Mouse (Mus musculus): Measurements from ENCODE around the gene Slc17a5. TPM values are rescaled to one million over a fixed set of nuclear protein-coding genes. Genes with fewer than 3 reads are reported as not detected.
A peak's percentile ranks its signal among the peaks of the same experiment; 100 is the strongest.

The Slc17a5 gene
- polyA plus RNA-seq (2012; rRNA removed), result 20.9 and 28.5 TPM in 2 replicates

- DNase-seq (ENCODE audit: low read depth), result peak; percentile 52
These were observed at the start of gene Slc17a5 for GRCm38 (mm10) chr9:78587914-78588313. Gene Slc17a5, minus strand, starts transcription at chr9:78588041.

- no peak for DNase-seq (ENCODE audit: low read depth)
These were observed 46.1 kb upstream of the Slc17a5 start for GRCm38 (mm10) chr9:78633976-78634375.

- no peak for DNase-seq (ENCODE audit: low read depth)
These were observed 44.1 kb upstream of the Slc17a5 start for GRCm38 (mm10) chr9:78631755-78632434.

GRCm38 (mm10) chr9:78629991-78630390, 42.1 kb upstream of the Slc17a5 start:
- no peak for DNase-seq (ENCODE audit: low read depth)

- no peak for DNase-seq (ENCODE audit: low read depth)
These were observed 35.5 kb upstream of the Slc17a5 start for GRCm38 (mm10) chr9:78623301-78623747.

DNA sequence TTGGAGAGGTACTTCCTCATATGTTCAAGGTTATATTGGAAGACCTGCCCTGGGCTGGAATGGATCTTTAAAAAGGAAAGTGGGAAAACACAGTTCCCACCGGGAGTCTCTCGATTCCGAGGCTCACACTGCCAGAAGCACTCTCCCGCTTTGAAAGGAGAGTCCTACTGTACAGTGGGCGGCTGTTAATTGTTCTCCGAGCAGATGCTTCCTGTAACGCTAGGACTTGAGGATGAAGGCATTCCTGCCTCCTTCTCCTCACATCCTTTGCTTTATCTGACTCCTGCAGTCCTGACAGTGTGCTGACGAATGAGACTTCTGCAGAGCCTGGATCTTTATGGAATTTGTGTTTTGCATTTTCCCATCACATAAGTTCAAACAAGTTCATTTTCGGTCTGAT, 31.4 kb upstream of the Slc17a5 start:
- DNase-seq (ENCODE audit: low read depth), result no peak

GRCm38 (mm10) chr9:78615401-78616021, 27.7 kb upstream of the Slc17a5 start, which contains the start of gene Cd109:
Gene Cd109, plus strand, starts transcription at chr9:78615546.
- DNase-seq (ENCODE audit: low read depth), result no peak

DNA sequence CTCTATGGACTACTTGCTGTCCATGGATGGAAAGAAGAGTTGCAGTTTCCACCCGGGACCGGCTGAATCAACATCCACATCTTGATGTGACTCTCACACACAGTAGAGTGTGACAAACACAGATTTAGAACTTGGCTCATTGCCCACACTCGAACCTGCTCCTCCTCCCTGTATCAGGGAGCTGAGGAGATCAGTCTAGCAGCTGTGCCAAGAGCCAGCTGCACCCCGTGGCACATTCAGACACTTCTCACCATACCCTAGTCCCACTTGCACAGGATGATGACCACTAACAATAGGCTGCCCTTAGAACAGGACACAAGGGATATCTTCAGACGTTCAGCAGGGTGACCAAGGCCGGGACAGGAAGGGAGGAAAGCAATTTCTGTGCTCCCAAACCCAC, 26.4 kb upstream of the Slc17a5 start:
- no peak for DNase-seq (ENCODE audit: low read depth)

DNA sequence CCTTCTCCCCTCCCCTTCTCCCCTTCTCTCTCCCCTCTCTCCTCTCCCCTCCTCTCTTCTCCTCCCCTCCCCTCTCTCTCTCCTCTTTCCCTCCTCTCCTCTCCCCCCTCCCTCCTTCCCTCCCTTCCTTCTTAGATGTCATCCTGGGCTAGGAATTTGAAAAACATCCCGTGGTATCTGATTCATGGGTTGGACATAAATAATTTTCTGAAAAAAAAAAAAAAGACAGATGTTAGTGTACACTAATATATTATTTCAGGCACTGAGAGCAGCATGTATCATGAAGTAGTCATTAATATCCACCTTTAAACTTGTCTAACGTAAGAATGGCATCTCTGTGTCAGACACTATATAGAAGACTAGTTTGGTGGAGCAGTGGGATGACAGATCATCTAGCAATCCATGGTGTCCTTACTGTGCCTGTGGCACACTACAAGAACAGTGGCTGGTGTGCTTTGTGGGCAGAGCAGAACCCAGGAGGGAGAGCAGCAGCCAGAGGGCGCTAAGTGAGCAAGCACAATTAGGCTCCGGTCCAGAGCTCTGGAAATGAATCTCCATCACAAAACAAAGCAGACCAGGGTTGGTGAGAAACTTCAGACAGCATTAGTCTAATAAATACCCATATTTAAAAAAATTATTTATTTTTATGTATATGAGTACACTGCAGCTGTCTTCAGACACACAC, 13.3 kb upstream of the Slc17a5 start:
- DNase-seq (ENCODE audit: low read depth), result no peak

- no peak for DNase-seq (ENCODE audit: low read depth)
These were observed 12.1 kb upstream of the Slc17a5 start for GRCm38 (mm10) chr9:78599927-78600326.

GRCm38 (mm10) chr9:78596834-78597233, 9.0 kb upstream of the Slc17a5 start:
- no peak for DNase-seq (ENCODE audit: low read depth)

DNA sequence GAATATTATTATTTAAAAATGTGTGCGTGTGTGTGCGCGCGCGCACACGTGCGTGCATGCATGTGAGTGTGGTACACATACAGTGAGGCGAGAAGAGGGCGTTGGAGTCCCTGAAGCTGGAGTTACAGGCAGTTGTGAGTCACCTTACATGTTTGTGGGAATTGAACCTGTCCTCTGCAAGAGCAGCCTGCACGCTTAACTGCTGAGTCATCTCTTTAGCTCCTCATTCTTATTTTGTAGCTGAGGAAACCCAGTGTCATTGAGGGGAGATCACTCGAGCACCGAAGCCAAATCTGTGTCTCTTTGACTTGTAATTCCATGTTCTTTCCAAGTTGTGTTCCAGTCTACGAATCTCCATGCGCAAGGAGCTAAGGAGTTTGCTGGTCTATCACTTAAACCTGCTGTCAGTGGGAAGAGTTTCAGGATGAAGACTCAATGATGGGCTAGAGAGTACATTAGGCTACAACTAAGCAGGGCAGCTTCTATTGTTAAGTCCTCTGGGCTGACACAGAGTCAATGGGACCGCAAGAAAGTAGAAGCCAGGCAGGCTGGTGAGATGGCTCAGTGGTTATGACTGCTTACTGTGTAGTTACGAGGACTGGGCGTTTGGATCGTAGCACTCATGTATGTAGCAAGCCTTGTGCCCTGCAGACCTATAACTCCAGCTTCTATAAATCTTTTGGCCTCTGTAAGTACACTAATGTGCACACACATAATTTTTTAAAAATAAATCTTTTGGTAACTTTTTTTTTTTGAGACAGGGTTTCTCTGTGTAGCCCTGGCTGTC, 8.1 kb upstream of the Slc17a5 start:
- DNase-seq (ENCODE audit: low read depth), result no peak

DNA sequence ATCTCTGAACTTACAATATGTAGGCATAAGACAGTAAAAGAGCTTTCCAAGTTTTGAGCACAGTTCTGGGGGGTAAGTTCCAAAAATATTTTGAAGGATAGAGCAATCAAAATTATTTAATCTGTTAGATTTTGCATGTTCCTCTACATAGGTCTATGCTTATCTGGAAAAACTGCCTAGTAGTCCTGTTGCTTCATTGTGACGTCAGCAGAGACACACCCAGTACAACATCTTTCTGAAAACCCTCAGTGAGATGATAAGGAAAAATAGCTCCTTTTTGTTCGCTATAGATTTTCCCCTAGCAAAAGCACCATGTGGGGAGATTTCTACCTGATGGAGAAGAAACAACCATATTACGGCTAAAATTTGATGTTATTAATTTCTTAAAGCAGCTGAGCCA, 7.4 kb upstream of the Slc17a5 start:
- no peak for DNase-seq (ENCODE audit: low read depth)

- no peak for DNase-seq (ENCODE audit: low read depth)
These were observed 2.6 kb upstream of the Slc17a5 start for GRCm38 (mm10) chr9:78590471-78590870.

DNA sequence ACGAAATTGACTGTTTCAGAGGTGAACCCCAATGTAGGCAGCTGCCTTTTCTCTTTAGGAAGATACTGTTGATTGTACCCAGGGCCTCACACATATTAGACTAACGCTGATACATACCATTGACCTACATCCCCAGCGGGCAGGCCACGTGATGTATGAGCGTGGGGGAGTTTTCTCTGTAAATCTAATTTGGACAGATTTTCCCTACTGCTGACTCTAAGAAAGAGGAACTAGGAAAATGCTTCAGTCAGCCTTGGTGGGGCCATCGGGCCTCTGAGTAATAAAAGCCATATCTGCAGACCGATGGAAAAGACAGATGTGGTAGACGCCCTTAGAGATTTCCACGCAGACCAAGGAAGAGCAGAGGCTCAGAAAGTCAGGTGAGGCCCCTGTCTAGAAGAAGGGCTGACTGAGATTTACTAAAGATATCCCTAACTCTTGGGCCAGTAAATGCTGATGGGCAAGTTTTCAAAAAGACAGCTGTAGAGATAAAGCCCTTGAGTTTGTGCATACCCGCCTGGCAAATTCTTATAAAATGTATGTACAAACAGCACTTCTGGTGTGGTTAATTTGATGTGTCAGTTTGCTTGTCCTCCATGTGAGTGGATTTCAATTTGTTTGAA, 681 bp upstream of the Slc17a5 start:
- no peak for DNase-seq (ENCODE audit: low read depth)

DNA sequence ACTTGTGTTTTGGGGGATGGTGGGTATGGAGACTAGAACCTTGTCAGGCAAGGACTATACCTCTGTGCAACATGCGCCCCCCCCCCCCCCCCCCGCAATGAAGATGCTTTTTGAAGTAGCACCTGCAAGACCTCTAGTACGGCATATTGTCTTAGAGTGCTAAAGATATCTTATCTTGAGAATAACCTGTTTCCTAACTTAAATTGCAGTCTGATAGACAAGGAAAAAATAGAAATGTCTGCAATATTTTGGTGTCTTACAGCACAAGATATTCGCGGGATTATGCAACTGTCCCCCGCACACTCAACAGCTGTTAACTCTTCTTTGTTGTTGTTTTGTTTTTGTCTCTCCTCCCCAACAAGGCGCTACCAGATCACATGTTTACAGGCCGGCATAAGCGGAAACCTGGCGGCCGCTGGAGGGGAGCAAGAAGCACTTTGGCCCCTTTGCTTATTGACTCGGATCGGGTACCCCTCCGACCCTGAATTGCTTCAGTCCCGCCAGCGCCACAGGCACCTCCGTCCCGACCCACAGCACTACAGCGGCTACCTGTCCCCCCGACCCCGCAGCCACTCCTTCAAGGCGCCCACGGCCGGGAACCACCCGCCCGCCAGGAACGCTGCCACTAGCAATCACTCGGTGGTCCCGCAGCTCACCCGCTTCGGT, 490 bp downstream of the Slc17a5 start:
- DNase-seq (ENCODE audit: low read depth), result no peak

DNA sequence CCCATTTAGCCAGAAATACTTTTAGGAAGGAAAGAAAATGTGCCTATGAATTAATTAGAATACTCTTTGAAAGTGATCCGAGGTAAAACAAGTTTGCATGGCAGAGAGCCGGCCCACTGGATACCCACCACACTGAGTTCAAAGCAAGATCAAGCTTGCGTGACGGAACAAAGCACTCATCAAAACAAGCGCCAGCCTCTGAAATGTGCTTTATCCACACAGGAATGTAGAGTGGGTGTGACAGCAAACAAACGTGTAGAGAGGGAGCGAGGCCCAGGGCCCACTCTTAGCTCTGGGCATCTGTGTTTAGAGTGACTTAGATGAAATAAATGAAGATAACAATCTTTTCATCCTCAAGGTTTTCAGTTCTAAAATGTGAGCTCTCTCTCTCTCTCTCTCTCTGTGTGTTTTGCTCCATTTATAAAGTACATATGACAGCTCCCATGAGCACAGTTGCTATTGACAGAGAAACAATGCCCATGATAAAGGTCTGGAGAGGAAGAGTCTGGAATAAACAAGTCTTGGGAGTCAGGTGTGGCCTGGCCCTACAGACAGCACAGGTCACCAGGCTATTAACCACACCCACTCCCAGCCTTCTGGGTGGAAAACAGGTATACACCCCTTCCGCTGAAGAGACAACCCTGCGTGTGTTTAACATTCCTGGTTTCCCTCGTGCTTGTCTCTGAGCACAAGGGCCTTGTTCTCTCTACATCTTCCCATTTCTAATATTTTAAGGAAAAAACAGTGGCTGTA, 8.0 kb downstream of the Slc17a5 start:
- no peak for DNase-seq (ENCODE audit: low read depth)

GRCm38 (mm10) chr9:78578824-78579223, 9.0 kb downstream of the Slc17a5 start:
- DNase-seq (ENCODE audit: low read depth), result no peak

DNA sequence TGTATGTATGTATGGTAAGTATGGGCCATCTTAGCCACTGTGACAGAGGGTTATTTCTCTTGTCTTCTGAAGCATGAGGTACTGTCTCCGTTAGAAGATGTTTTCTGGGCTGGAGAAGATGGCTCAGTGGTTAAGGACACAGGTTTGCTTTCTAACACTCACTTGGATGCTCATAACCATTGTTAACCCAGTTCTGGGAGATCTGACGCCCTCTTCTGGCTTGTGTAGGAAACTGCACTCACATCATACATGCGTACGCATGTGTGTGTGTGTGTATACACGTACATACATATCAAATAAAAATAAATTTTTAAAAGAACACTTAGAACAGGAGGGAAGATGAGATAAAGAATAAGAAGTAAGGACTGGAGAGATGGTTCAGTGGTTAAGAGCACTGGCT, 11.4 kb downstream of the Slc17a5 start:
- DNase-seq (ENCODE audit: low read depth), result no peak

DNA sequence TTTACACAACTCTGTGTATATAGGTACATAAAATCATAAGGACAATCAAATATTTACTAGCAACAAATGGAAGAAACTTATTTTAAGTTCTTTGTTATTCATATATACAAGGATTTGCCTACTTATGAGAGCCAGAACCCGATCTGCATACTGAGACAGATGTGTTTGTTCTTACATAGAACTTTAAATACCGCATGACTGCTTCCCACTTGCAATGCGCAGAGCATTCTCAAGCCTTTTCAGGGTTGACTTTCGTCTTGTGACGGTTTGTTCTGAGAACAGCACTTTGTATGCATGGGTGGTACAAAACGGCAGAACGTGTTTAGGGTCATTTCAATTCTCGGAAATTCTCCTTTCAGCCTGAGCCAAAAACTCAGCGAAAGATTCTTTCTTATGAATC, 17.9 kb downstream of the Slc17a5 start:
- no peak for DNase-seq (ENCODE audit: low read depth)
